Mouse (Mus musculus) embryonic facial prominence, embryonic 15.5 days (tissue): ENCODE measurements around the gene Zfp36l2. TPM values are rescaled to one million over a fixed set of nuclear protein-coding genes. Genes with fewer than 3 reads are reported as not detected.

ENCODE experiments used
- ATAC-seq: fragments of 200-750 bp; cut with Nextera tagmentation; 2 replicates; pipeline ENCODE4 v1.8.0; 2017; ENCODE audit warnings: low read depth, moderate TSS enrichment; ENCODE audit not compliant: insufficient number of reproducible peaks, low FRiP score, low TSS enrichment
- H3K27ac ChIP-seq: fragments of 300-500 bp; sonication (generic); replicated peaks from 2 replicates; pipeline ENCODE4 v1.5.1; 2015; ENCODE audit warnings: mild to moderate bottlenecking, inconsistent platforms
- H3K27me3 ChIP-seq: fragments of 300-500 bp; sonication (generic); 2 replicates; pipeline ENCODE4 v1.6.1; 2015; ENCODE audit warnings: inconsistent platforms
- H3K36me3 ChIP-seq: fragments of 300-500 bp; sonication (generic); 2 replicates; pipeline ENCODE4 v1.6.1; 2015; ENCODE audit warnings: mild to moderate bottlenecking, inconsistent platforms
- H3K4me1 ChIP-seq: fragments of 300-500 bp; sonication (generic); 2 replicates; pipeline ENCODE4 v1.6.1; 2015; ENCODE audit warnings: inconsistent platforms
- H3K4me2 ChIP-seq: fragments of 300-500 bp; sonication (generic); replicated peaks from 2 replicates; pipeline ENCODE4 v1.6.1; 2015; ENCODE audit warnings: mild to moderate bottlenecking, inconsistent platforms
- H3K4me3 ChIP-seq: fragments of 300-500 bp; sonication (generic); replicated peaks from 2 replicates; pipeline ENCODE4 v1.5.1; 2015; ENCODE audit warnings: mild to moderate bottlenecking, inconsistent platforms
- H3K9ac ChIP-seq: fragments of 300-500 bp; sonication (generic); 2 replicates; pipeline ENCODE4 v1.6.1; 2015; ENCODE audit warnings: inconsistent platforms
- H3K9me3 ChIP-seq: fragments of 300-500 bp; sonication (generic); replicated peaks from 2 replicates; pipeline ENCODE4 v1.6.1; 2016; ENCODE audit warnings: inconsistent platforms
- WGBS: fragments of 180-500 bp; shearing (Covaris S2); methylation state at CpG from one replicate; pipeline ENCODE4 v1.1.7; 2015; 5-methylcytosine and 5-hydroxymethylcytosine counted together
- polyA plus RNA-seq: library from polyadenylated mRNA; unstranded; fragments of >200 nt; fragmentation: Nextera tagmentation; extraction: Ambion mirVana; gene quantifications from 2 replicates; pipeline ENCODE4 v1.2.1, GENCODE M21; 2015

Gene Zfp36l2
- polyA plus RNA-seq, 1 experiment from 2014 or later = 22.8 TPM

DNA sequence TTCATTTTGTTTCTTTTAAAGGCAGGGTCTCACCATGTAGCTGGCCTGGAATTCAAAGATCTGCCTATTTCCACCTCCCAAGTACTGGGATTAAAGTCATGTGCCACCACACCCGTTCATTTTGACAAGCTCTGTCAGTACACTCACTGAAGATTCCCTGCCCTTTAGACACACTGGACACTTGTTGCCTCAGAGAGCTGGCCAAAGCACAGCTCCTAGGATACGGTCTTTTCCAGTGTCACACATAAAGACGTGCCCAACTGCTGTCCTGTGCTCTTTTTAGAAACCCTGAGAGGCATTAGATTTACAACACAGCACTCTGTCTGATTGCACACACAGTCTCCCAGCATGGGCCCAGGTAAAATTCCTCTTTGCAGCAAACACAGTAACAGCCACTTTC is 29.9 kb upstream of the Zfp36l2 start:
- Histone ChIP-seq H3K4me2 (no peak overlapping the region), H3K27me3 (no peaks in the 10 kb centered on the region), H3K4me3 (no peak overlapping the region), H3K9ac (no peak overlapping the region), H3K27ac (no peak overlapping the region), H3K36me3 (peaks cover 30% of the 10 kb centered on the region), H3K4me1 (no peaks in the 10 kb centered on the region), H3K9me3 (no peaks in the 10 kb centered on the region)
- no peak for ATAC-seq
- WGBS = 76% methylated on average over 3 of the region's 3 CpGs

DNA sequence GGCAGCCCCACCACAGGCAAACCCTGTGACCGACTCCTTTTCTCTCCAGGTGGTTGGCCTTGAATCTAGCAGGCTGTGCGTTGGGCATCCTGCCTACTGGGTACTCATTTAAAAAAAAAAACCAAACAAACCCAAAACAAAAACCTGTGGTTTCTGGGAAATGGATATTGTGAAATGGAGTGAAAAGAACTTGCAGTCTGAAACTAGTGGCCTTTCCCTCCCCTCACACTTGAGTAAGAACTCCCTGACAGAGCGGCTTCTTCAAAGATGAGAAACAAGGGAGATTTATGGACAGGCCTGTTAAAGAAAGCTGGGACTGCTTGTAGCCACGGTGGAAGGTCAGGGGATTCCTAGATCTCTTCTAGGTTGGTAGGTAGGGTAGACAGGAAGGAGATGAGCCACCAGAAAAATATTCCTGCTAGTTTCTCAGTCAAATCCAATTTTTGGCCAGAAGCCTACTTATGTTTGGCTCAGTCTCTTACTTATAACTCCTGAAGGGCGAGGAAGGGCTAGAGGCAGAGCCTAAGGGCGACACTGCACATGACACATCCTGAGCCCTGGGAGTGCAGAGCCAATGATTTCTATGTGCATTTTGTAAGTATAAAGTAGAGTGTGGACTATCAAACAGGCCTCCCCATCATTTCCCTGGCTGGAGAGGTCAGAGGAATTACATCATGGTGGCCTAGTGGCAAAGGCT is 27.7 kb upstream of the Zfp36l2 start:
- Histone ChIP-seq H3K4me3 (no peak overlapping the region), H3K27ac (no peak overlapping the region), H3K27me3 (no peaks in the 10 kb centered on the region), H3K4me1 (no peaks in the 10 kb centered on the region), H3K36me3 (peaks cover 27% of the 10 kb centered on the region), H3K4me2 (no peak overlapping the region), H3K9ac (no peak overlapping the region), H3K9me3 (no peaks in the 10 kb centered on the region)
- 77% methylated on average over 6 of the region's 6 CpGs for WGBS
- no peak for ATAC-seq

DNA sequence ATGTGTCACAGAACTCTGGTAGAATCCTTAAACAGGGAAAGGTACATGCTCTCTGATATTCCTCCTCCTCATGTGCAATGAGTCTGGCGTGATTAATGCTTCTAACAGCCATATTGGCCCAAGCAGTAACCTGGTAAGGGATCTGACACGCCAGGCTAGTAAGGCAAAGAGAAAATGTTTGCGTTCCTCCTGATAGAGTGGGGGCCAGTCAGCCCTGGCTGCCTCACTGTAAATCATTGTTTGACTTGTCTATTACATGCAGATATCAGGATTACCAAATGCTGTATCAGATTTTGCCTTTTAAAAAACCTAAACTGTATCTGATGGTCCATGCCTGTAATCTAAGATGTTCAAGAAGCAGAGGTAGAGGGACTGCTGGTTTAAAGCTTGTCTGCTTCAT is 25.7 kb upstream of the Zfp36l2 start:
- ATAC-seq = no peak
- no peaks in the 10 kb centered on the region for H3K27me3 ChIP-seq
- no peaks in the 10 kb centered on the region for H3K9me3 ChIP-seq
- H3K9ac ChIP-seq = no peak overlapping the region
- peaks cover 14% of the 10 kb centered on the region; the same call in 1 of the 2 replicates for H3K36me3 ChIP-seq
- H3K4me2 ChIP-seq = no peak overlapping the region
- no peak overlapping the region for H3K4me3 ChIP-seq
- H3K4me1 ChIP-seq = no peaks in the 10 kb centered on the region
- H3K27ac ChIP-seq = no peak overlapping the region
- WGBS = 92% methylated on average over 3 of the region's 3 CpGs

DNA sequence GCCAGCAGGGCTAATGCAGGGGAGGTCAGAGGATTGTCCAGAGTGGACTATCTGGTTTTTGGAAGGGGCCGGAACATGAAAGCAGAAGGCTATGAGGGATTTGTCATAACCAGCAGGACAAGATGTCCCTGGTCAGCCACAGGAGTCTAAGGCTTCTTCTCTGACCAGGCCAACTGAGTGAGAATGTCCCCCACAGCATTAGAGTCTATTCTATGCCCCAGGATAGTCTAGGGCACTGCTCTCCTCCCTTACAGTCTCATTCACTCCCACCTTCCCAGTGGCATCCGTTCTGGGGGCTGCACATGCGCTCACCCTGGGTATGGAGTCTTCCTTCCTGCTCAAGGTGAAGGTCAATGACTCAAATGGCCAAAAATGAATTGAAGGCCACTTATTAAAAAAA is 19.9 kb upstream of the Zfp36l2 start:
- Histone ChIP-seq H3K4me3 (no peak overlapping the region), H3K27ac (no peak overlapping the region), H3K9me3 (no peaks in the 10 kb centered on the region), H3K27me3 (no peaks in the 10 kb centered on the region), H3K4me2 (no peak overlapping the region), H3K4me1 (peaks cover 22% of the 10 kb centered on the region), H3K36me3 (peaks cover 16% of the 10 kb centered on the region), H3K9ac (no peak overlapping the region)
- no peak for ATAC-seq
- 86% methylated on average over 3 of the region's 3 CpGs for WGBS

DNA sequence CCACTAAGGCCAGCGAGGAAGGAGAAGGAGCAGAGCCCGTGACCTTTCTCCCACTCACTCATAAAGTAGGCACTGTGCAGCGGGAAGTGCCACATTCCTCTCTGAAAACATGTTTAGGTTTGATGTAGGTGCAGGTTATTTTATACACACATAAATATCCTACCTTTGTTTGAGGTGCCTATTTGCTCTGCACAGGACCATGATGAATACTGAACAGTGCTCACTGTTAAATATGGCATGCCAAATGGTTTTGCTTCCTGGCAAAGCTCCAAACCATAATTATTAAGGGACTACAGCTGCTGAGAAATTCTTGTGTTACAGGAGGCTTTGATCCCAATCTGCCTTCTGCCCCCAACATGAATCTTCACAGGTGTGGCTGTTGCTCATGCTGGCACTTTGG is 18.5 kb upstream of the Zfp36l2 start:
- ATAC-seq = 0 out of 2 replicates have a peak, but pooled peaks have one; percentile 15
- Histone ChIP-seq H3K27ac (peak overlapping the region; percentile 48; the same call in 1 of the 2 replicates), H3K36me3 (peaks cover 9% of the 10 kb centered on the region; the same call in 1 of the 2 replicates), H3K4me1 (peaks cover 22% of the 10 kb centered on the region), H3K4me2 (no peak overlapping the region), H3K4me3 (no peak overlapping the region), H3K27me3 (no peaks in the 10 kb centered on the region), H3K9me3 (no peaks in the 10 kb centered on the region), H3K9ac (no peak overlapping the region)
- WGBS = 80% methylated on average over 3 of the region's 3 CpGs

DNA sequence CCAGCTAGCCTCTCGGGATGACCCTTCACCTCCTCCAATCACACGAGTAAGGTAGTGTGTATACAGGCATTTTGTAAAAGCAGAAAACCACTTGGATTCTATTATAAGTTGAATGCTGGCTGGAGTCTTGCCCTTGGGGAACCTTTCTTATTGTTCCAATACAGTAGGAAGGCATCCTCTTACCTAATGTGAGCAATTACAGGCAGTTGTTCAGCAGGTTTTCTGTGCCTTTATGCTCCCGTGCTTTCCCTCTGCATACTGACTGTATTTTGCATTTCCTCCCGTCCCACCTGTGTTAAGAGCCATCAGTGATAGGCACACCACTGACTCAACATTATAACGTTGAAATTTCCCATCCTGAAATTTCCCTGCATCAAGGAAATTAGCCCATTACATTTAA is 17.2 kb upstream of the Zfp36l2 start:
- Histone ChIP-seq H3K9me3 (no peaks in the 10 kb centered on the region), H3K27ac (peak overlapping the region; percentile 11; the same call in 1 of the 2 replicates), H3K4me1 (peaks cover 22% of the 10 kb centered on the region), H3K4me3 (no peak overlapping the region), H3K36me3 (peaks cover 11% of the 10 kb centered on the region; the same call in 1 of the 2 replicates), H3K27me3 (no peaks in the 10 kb centered on the region), H3K4me2 (no peak overlapping the region), H3K9ac (no peak overlapping the region)
- 56% methylated on average over 5 of the region's 5 CpGs for WGBS
- no peak for ATAC-seq

DNA sequence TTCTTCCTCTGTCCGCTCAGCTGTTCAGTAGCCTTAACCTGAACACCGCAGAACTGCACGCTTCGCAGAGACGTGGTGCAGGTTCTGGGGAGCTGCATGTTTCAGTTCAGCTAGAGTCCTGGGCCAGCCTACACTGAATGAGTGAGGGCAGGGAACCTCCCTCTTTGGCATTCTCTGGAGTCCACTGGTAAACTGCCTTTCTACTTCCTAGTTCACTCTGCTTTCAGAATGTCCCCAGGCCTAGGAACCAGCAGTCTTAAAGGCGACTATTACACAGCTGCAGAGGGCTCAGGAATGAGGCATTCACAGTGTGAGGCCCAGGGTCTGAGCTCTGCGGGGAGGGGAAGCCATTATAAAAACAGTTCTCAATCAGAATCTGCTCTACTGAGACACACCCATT is 15.6 kb upstream of the Zfp36l2 start:
- H3K36me3 ChIP-seq = peaks cover 9% of the 10 kb centered on the region; the same call in 1 of the 2 replicates
- peaks cover 22% of the 10 kb centered on the region for H3K4me1 ChIP-seq
- WGBS = 59% methylated on average over 7 of the region's 7 CpGs
- H3K4me2 ChIP-seq = no peak overlapping the region
- H3K4me3 ChIP-seq = no peak overlapping the region
- no peaks in the 10 kb centered on the region for H3K9me3 ChIP-seq
- no peak for ATAC-seq
- no peaks in the 10 kb centered on the region for H3K27me3 ChIP-seq
- H3K9ac ChIP-seq = no peak overlapping the region
- H3K27ac ChIP-seq = 0 out of 2 replicates have a peak overlapping the region, but pooled peaks have one; percentile 6

DNA sequence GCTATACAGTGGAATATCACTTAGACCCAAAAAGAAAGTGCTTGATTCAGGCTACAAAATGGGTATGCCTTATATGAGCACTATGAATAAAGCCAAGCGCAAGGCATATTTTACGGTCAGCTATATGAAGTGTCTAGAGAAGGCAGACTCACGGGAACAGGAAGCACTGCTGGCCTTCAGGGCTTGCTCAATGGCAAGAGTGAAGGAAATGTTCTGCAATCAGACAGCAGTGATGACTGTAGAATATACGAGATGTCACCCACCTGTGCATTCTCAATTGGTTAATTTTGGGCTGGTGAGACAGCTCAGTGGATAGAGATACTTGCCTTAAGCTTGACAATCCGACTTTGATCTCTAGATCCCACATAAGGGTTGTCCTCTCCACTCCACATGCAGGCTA is 13.4 kb upstream of the Zfp36l2 start:
- ATAC-seq = no peak
- WGBS = 93% methylated on average over 5 of the region's 5 CpGs

DNA sequence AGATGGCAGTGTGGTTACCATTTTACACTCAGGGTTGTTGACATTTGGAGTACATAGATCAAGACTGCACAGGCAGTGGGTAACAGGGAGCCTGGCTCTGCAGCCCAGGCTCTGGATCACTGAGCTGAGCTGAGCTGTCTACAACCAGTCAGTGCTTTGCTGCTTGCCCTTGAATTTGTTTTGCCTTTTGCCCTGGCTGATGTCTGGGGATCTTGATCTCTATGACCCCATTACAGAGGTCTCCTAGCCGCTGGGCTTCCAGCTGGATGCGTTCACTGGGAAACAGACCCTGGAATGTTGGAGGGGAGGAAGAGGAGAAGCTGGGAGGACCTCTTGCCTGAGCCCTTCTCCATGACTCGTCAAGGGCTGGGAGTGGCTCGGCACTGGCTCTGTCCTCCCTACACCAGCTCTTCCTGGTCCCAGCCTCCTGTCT is 10.2 kb upstream of the Zfp36l2 start:
- WGBS = 37% methylated on average over 4 of the region's 4 CpGs
- H3K4me1 ChIP-seq = peaks cover 10% of the 10 kb centered on the region
- no peak for ATAC-seq
- no peak overlapping the region for H3K4me2 ChIP-seq
- no peaks in the 10 kb centered on the region for H3K9me3 ChIP-seq
- H3K9ac ChIP-seq = no peak overlapping the region
- no peaks in the 10 kb centered on the region for H3K27me3 ChIP-seq
- no peak overlapping the region for H3K4me3 ChIP-seq
- peaks cover 6% of the 10 kb centered on the region; the same call in 1 of the 2 replicates for H3K36me3 ChIP-seq
- no peak overlapping the region for H3K27ac ChIP-seq

More for the DNA sequence above, 13.4 kb upstream of the Zfp36l2 start:
- peaks cover 6% of the 10 kb centered on the region; the same call in 1 of the 2 replicates for H3K36me3 ChIP-seq
- H3K4me1 ChIP-seq = peaks cover 23% of the 10 kb centered on the region
- H3K4me2 ChIP-seq = no peak overlapping the region
- no peak overlapping the region for H3K9ac ChIP-seq
- no peaks in the 10 kb centered on the region for H3K27me3 ChIP-seq
- H3K4me3 ChIP-seq = no peak overlapping the region
- H3K27ac ChIP-seq = no peak overlapping the region
- no peaks in the 10 kb centered on the region for H3K9me3 ChIP-seq

DNA sequence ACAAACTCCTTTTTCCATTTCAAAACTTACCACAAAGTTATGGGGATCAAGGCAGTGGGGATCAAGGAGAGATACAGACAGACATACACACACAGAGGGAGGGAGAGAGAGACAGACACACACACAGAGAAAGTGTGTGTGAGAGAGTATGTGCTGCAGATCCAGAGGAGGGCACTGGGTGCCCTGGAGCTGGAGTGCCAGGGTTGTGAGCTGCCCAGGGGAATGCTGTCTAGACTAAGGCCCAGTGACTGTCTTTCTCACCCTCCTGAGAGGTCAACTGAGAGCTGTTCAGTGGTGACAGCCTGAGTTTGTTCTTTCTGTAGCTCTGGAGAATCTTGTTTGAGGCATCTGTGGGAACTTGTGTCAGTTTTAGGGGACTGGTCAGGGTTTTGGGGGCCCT is 8.6 kb upstream of the Zfp36l2 start:
- H3K27me3 ChIP-seq = no peaks in the 10 kb centered on the region
- H3K27ac ChIP-seq = no peak overlapping the region
- H3K4me2 ChIP-seq = no peak overlapping the region
- no peak overlapping the region for H3K4me3 ChIP-seq
- peaks cover 10% of the 10 kb centered on the region for H3K4me1 ChIP-seq
- H3K36me3 ChIP-seq = peaks cover 17% of the 10 kb centered on the region
- no peaks in the 10 kb centered on the region for H3K9me3 ChIP-seq
- ATAC-seq = no peak
- H3K9ac ChIP-seq = no peak overlapping the region

DNA sequence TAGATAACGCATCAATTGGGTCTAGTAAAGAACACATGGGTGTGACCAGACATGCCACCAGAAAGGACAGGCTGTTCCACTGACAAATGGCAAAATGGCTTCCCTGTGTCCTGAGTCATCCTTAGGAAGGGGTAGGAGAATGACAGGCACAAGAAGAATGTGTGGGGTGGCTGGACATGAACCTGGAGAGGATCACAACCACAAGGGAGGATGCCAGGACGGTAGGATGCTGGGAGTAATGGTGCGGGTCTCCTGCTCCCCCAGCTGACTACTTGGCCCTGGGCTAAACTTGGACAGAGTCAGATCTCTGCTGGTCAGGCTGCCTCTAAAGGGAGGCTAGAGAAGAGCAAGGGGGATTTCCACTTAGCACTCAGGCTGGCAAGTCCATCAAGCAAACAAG is 8.1 kb upstream of the Zfp36l2 start:
- H3K27me3 ChIP-seq = no peaks in the 10 kb centered on the region
- H3K4me3 ChIP-seq = no peak overlapping the region
- ATAC-seq = no peak
- H3K9me3 ChIP-seq = no peaks in the 10 kb centered on the region
- H3K4me2 ChIP-seq = no peak overlapping the region
- H3K36me3 ChIP-seq = peaks cover 15% of the 10 kb centered on the region
- no peak overlapping the region for H3K9ac ChIP-seq
- peaks cover 14% of the 10 kb centered on the region for H3K4me1 ChIP-seq
- H3K27ac ChIP-seq = no peak overlapping the region
- WGBS = 80% methylated on average over 3 of the region's 3 CpGs

DNA sequence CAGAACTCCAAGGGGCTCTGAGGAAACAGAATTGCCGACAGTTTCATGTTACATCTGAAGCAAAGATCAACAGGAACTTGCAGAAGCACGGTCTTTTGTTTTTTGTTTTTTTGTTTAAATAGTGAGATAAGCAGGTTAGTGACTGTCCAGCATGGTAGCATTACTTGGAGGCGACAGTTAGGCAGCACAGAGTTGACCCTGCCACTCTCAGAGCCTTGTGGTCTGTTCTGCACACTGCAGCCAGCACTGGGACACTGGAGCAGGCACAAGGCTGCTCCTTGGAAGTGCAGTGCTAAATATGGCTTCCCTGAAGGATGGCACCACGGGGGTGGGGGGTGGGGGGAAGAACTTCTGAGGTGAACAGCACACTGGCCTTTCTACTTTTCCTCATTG is 7.3 kb upstream of the Zfp36l2 start:
- Histone ChIP-seq H3K4me1 (peaks cover 22% of the 10 kb centered on the region), H3K4me2 (no peak overlapping the region), H3K9ac (no peak overlapping the region), H3K27me3 (no peaks in the 10 kb centered on the region), H3K4me3 (no peak overlapping the region), H3K27ac (no peak overlapping the region), H3K36me3 (peaks cover 19% of the 10 kb centered on the region), H3K9me3 (no peaks in the 10 kb centered on the region)
- no peak for ATAC-seq
- 36% methylated on average over 4 of the region's 4 CpGs for WGBS
